Mouse (Mus musculus) layer of hippocampus, adult 2 months (tissue): Measurements from ENCODE around the gene Vangl2. TPM values are rescaled to one million over a fixed set of nuclear protein-coding genes. Genes with fewer than 3 reads are reported as not detected.
"Not testable (repeated sequence)": the region's sequence is repeated elsewhere in the genome, so short reads cannot be mapped to it uniquely, and the experiment has no call there.

ENCODE experiments used
- DNase-seq, 2 experiments: peaks; one replicate each; pipeline ENCODE4 v3.0.0; 2022; ENCODE audit warnings: low spot score in 2 of 2
- H3K27ac ChIP-seq: fragments of 200-600 bp; 2 replicates; pipeline ENCODE4 v1.8.1; 2022
- H3K4me3 ChIP-seq: fragments of 200-600 bp; 2 replicates; pipeline ENCODE4 v1.8.1; 2022; ENCODE audit warnings: mild to moderate bottlenecking
- CTCF ChIP-seq: fragments of 200-600 bp; conservative IDR thresholded peaks from 2 replicates; pipeline ENCODE4 v1.8.1; 2022; ENCODE audit warnings: antibody characterized with exemption, mild to moderate bottlenecking, moderate library complexity
- total RNA-seq, 2 experiments: library from RNA; stranded (reverse); gene quantifications; 2 replicates each; pipeline ENCODE4 v1.2.3; 2021

Vangl2 gene
- total RNA-seq, 2 experiments from 2014 or later, result 15.0 to 18.2 TPM

GRCm38 (mm10) chr1:171991883-171992282 lies 36.4 kb downstream of the Vangl2 start:
- Histone ChIP-seq H3K4me3 (no peak overlapping the region), H3K27ac (no peak overlapping the region)
- no peak for TF ChIP-seq CTCF
- no peak for DNase-seq

GRCm38 (mm10) chr1:171984121-171984520 lies 44.1 kb downstream of the Vangl2 start:
- no peak for DNase-seq
- H3K27ac ChIP-seq, result no peak overlapping the region
- TF ChIP-seq CTCF, result no peak
- no peak overlapping the region for H3K4me3 ChIP-seq

- no peak for DNase-seq
- TF ChIP-seq CTCF, result no peak
- Histone ChIP-seq H3K4me3 (no peak overlapping the region), H3K27ac (no peak overlapping the region)
Observed at GRCm38 (mm10) chr1:171983372-171984001, 44.8 kb downstream of the Vangl2 start.

- DNase-seq, result no peak
- Histone ChIP-seq H3K27ac (no peak overlapping the region), H3K4me3 (no peak overlapping the region)
- TF ChIP-seq CTCF, result no peak
Observed at GRCm38 (mm10) chr1:171982740-171983139, 45.5 kb downstream of the Vangl2 start.

- TF ChIP-seq CTCF, result no peak
- no peak overlapping the region for H3K27ac ChIP-seq
- no peak for DNase-seq
- H3K4me3 ChIP-seq, result no peak overlapping the region
Observed at GRCm38 (mm10) chr1:171982170-171982569, 46.1 kb downstream of the Vangl2 start.

GRCm38 (mm10) chr1:171979969-171980730 lies 48.1 kb downstream of the Vangl2 start:
- no peak overlapping the region; the same call in 1 of the 2 replicates for H3K27ac ChIP-seq
- TF ChIP-seq CTCF, result no peak
- peak; percentile 22 to 24 for DNase-seq
- H3K4me3 ChIP-seq, result no peak overlapping the region

- Histone ChIP-seq H3K27ac (no peak overlapping the region), H3K4me3 (no peak overlapping the region)
- no peak for TF ChIP-seq CTCF
- no peak for DNase-seq
Observed at GRCm38 (mm10) chr1:171977891-171978290, 50.4 kb downstream of the Vangl2 start.

- no peak for DNase-seq
- Histone ChIP-seq H3K27ac (no peak overlapping the region), H3K4me3 (no peak overlapping the region)
- TF ChIP-seq CTCF, result no peak
Observed at GRCm38 (mm10) chr1:171976826-171977539, 51.3 kb downstream of the Vangl2 start.

- no peak for DNase-seq
- no peak overlapping the region for H3K4me3 ChIP-seq
- TF ChIP-seq CTCF, result no peak
- H3K27ac ChIP-seq, result no peak overlapping the region
Observed at GRCm38 (mm10) chr1:171975831-171976230, 52.4 kb downstream of the Vangl2 start.

- H3K4me3 ChIP-seq, result no peak overlapping the region
- H3K27ac ChIP-seq, result no peak overlapping the region
- TF ChIP-seq CTCF, result no peak
- DNase-seq, result no peak
Observed at GRCm38 (mm10) chr1:171975377-171975776, 52.9 kb downstream of the Vangl2 start.

- DNase-seq, H3K4me3 ChIP-seq, H3K27ac ChIP-seq: not testable (repeated sequence)
Observed at GRCm38 (mm10) chr1:171974361-171974760, 53.9 kb downstream of the Vangl2 start.

GRCm38 (mm10) chr1:171970854-171971586 lies 57.2 kb downstream of the Vangl2 start:
- H3K27ac ChIP-seq, result no peak overlapping the region
- no peak overlapping the region for H3K4me3 ChIP-seq
- TF ChIP-seq CTCF, result no peak
- DNase-seq, result no peak

- no peak for TF ChIP-seq CTCF
- Histone ChIP-seq H3K27ac (no peak overlapping the region), H3K4me3 (no peak overlapping the region)
- DNase-seq, result no peak
Observed at GRCm38 (mm10) chr1:171969221-171969620, 59.0 kb downstream of the Vangl2 start.
